Mouse (Mus musculus) liver, postnatal 0 days (tissue): ENCODE measurements around the gene Sox10. TPM values are rescaled to one million over a fixed set of nuclear protein-coding genes. Genes with fewer than 3 reads are reported as not detected.

ENCODE experiments used
- ATAC-seq: fragments of 200-750 bp; cut with Nextera tagmentation; 2 replicates; pipeline ENCODE4 v1.8.0; 2017; ENCODE audit warnings: mild to moderate bottlenecking, moderate library complexity
- DNase-seq: peaks from one replicate; pipeline ENCODE4 v3.0.0-alpha.2; 2016
- H3K27ac ChIP-seq: fragments of 300-500 bp; sonication (generic); 2 replicates; pipeline ENCODE4 v1.5.1; 2014; ENCODE audit warnings: antibody characterized with exemption, moderate library complexity, mild to moderate bottlenecking, low read depth
- H3K27me3 ChIP-seq: fragments of 300-500 bp; sonication (generic); 2 replicates; pipeline ENCODE4 v1.6.1; 2014; ENCODE audit warnings: low read length, control low read depth, mixed read lengths; ENCODE audit not compliant: insufficient read depth
- H3K36me3 ChIP-seq: fragments of 300-500 bp; sonication (generic); replicated peaks from 2 replicates; pipeline ENCODE4 v1.6.1; 2014; ENCODE audit warnings: mild to moderate bottlenecking, control low read depth, low read length, moderate library complexity, mixed read lengths; ENCODE audit not compliant: insufficient read depth
- H3K4me1 ChIP-seq: fragments of 300-500 bp; sonication (generic); 2 replicates; pipeline ENCODE4 v1.6.1; 2014; ENCODE audit warnings: antibody characterized with exemption, mild to moderate bottlenecking, control low read depth; ENCODE audit not compliant: insufficient read depth
- H3K4me2 ChIP-seq: fragments of 300-500 bp; sonication (generic); 2 replicates; pipeline ENCODE4 v1.6.1; 2014; ENCODE audit warnings: low read depth, mild to moderate bottlenecking, low read length, moderate library complexity, mixed read lengths
- H3K4me3 ChIP-seq: fragments of 300-500 bp; sonication (generic); 2 replicates; pipeline ENCODE4 v1.5.1; 2014; ENCODE audit warnings: low read depth, low read length
- H3K9ac ChIP-seq: fragments of 300-500 bp; sonication (generic); replicated peaks from 2 replicates; pipeline ENCODE4 v1.6.1; 2014; ENCODE audit warnings: mild to moderate bottlenecking, moderate library complexity
- H3K9me3 ChIP-seq: fragments of 300-500 bp; sonication (generic); 2 replicates; pipeline ENCODE4 v1.6.1; 2016; ENCODE audit warnings: mild to moderate bottlenecking, control low read depth, low read length, mixed read lengths
- CTCF ChIP-seq: sonication (generic); IDR thresholded peaks from 2 replicates; pipeline ENCODE4 v1.5.1; 2016; ENCODE audit warnings: antibody characterized with exemption, low read depth
- EP300 ChIP-seq: IDR thresholded peaks from 2 replicates; pipeline ENCODE4 v1.6.1; 2016; ENCODE audit warnings: antibody characterized with exemption, low read depth, mild to moderate bottlenecking
- WGBS: fragments of 180-500 bp; shearing (Covaris S2); extraction: QIAGEN DNeasy Blood & Tissue Kit; methylation state at CpG from one replicate; pipeline ENCODE4 v1.1.7; 2014; ENCODE audit not compliant: insufficient replicate concordance; 5-methylcytosine and 5-hydroxymethylcytosine counted together
- polyA plus RNA-seq: library from polyadenylated mRNA; unstranded; fragments of >200 nt; fragmentation: Nextera tagmentation; extraction: Ambion mirVana; gene quantifications from 2 replicates; pipeline ENCODE4 v1.2.1, GENCODE M21; 2015

The Sox10 gene
- polyA plus RNA-seq, 1 experiment from 2014 or later: 0.07 TPM

GRCm38 (mm10) chr15:79166712-79167111 lies 1.7 kb upstream of the Sox10 start:
- TF ChIP-seq EP300 (no peak), CTCF (no peak)
- 60% methylated on average over 8 of the region's 8 CpGs for WGBS
- DNase-seq: no peak
- no peak overlapping the region for H3K4me3 ChIP-seq
- no peaks in the 10 kb centered on the region; the same call in 1 of the 2 replicates for H3K4me1 ChIP-seq
- no peak overlapping the region for H3K4me2 ChIP-seq
- H3K9me3 ChIP-seq: no peaks in the 10 kb centered on the region
- no peak overlapping the region for H3K9ac ChIP-seq
- H3K27me3 ChIP-seq: peaks cover 44% of the 10 kb centered on the region
- no peak for ATAC-seq
- H3K36me3 ChIP-seq: no peaks in the 10 kb centered on the region
- H3K27ac ChIP-seq: no peak overlapping the region

- TF ChIP-seq EP300 (no peak), CTCF (no peak)
- H3K4me2 ChIP-seq: no peak overlapping the region
- H3K4me3 ChIP-seq: no peak overlapping the region
- no peak overlapping the region for H3K9ac ChIP-seq
- no peaks in the 10 kb centered on the region for H3K9me3 ChIP-seq
- WGBS: 14% methylated on average over 13 of the region's 15 CpGs
- no peak overlapping the region for H3K27ac ChIP-seq
- peaks cover 45% of the 10 kb centered on the region for H3K27me3 ChIP-seq
- H3K4me1 ChIP-seq: no peaks in the 10 kb centered on the region; the same call in 1 of the 2 replicates
- H3K36me3 ChIP-seq: no peaks in the 10 kb centered on the region
- DNase-seq (no peak), ATAC-seq (no peak)
Measured at GRCm38 (mm10) chr15:79164251-79164650, 789 bp downstream of the Sox10 start.

- peaks cover 45% of the 10 kb centered on the region for H3K27me3 ChIP-seq
- H3K9ac ChIP-seq: no peak overlapping the region
- no peak overlapping the region for H3K27ac ChIP-seq
- ATAC-seq: no peak
- H3K4me2 ChIP-seq: no peak overlapping the region
- H3K4me1 ChIP-seq: no peaks in the 10 kb centered on the region; the same call in 1 of the 2 replicates
- no peak for DNase-seq
- 47% methylated on average over 14 of the region's 14 CpGs for WGBS
- no peaks in the 10 kb centered on the region for H3K9me3 ChIP-seq
- no peaks in the 10 kb centered on the region for H3K36me3 ChIP-seq
- no peak overlapping the region for H3K4me3 ChIP-seq
- TF ChIP-seq EP300 (no peak), CTCF (peak; percentile 29)
Measured at GRCm38 (mm10) chr15:79162822-79163221, 2.2 kb downstream of the Sox10 start.

GRCm38 (mm10) chr15:79162301-79162700 lies 2.7 kb downstream of the Sox10 start:
- Histone ChIP-seq H3K4me2 (no peak overlapping the region), H3K27ac (no peak overlapping the region), H3K4me3 (no peak overlapping the region), H3K36me3 (no peaks in the 10 kb centered on the region), H3K27me3 (peaks cover 45% of the 10 kb centered on the region), H3K9ac (no peak overlapping the region), H3K4me1 (no peaks in the 10 kb centered on the region; the same call in 1 of the 2 replicates), H3K9me3 (no peaks in the 10 kb centered on the region)
- DNase-seq (no peak), ATAC-seq (no peak)
- TF ChIP-seq CTCF: no peak
- TF ChIP-seq EP300: no peak
- WGBS: 49% methylated on average over 7 of the region's 7 CpGs

DNA sequence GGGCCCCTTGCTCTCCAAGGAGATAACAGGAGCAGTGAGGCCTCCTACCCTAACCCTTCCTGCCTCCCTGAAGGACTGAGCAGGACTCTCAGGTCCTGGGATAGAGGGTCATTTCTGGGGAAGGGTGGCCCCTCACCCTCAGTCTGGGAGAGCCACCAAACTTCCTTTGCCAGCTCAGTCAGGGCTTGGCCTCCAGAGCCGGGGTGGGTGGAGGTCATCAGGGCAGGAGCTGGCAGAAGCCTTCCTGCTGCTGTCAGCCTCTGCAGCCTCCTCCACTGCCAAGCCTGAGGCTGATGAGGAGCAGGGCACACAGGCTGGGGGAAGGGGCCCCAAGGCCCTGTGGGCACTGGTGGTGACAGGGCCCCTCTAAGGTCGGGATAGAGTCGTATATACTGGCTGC lies 9.5 kb downstream of the Sox10 start:
- ATAC-seq (no peak), DNase-seq (no peak)
- H3K4me3 ChIP-seq: no peak overlapping the region
- H3K27ac ChIP-seq: no peak overlapping the region
- no peak overlapping the region for H3K9ac ChIP-seq
- TF ChIP-seq EP300 (no peak), CTCF (no peak)
- no peaks in the 10 kb centered on the region for H3K4me1 ChIP-seq
- H3K27me3 ChIP-seq: no peaks in the 10 kb centered on the region
- 24% methylated on average over 3 of the region's 3 CpGs for WGBS
- no peak overlapping the region for H3K4me2 ChIP-seq
- H3K9me3 ChIP-seq: no peaks in the 10 kb centered on the region
- H3K36me3 ChIP-seq: peaks cover 7% of the 10 kb centered on the region; the same call in 1 of the 2 replicates

GRCm38 (mm10) chr15:79152709-79153108 lies 12.3 kb downstream of the Sox10 start:
- H3K4me1 ChIP-seq: no peaks in the 10 kb centered on the region
- TF ChIP-seq CTCF (no peak), EP300 (no peak)
- WGBS: 79% methylated on average over 6 of the region's 6 CpGs
- DNase-seq (no peak), ATAC-seq (no peak)
- no peak overlapping the region for H3K9ac ChIP-seq
- H3K9me3 ChIP-seq: no peaks in the 10 kb centered on the region
- H3K27me3 ChIP-seq: no peaks in the 10 kb centered on the region
- H3K27ac ChIP-seq: no peak overlapping the region
- no peak overlapping the region for H3K4me3 ChIP-seq
- no peak overlapping the region for H3K4me2 ChIP-seq
- peaks cover 20% of the 10 kb centered on the region for H3K36me3 ChIP-seq

GRCm38 (mm10) chr15:79151881-79152280 lies 13.2 kb downstream of the Sox10 start:
- Histone ChIP-seq H3K36me3 (peaks cover 28% of the 10 kb centered on the region), H3K4me3 (no peak overlapping the region), H3K9me3 (no peaks in the 10 kb centered on the region), H3K27ac (no peak overlapping the region), H3K9ac (no peak overlapping the region), H3K4me1 (no peaks in the 10 kb centered on the region), H3K27me3 (no peaks in the 10 kb centered on the region), H3K4me2 (no peak overlapping the region)
- 79% methylated on average over 8 of the region's 8 CpGs for WGBS
- TF ChIP-seq EP300 (no peak), CTCF (no peak)
- no peak for DNase-seq
- no peak for ATAC-seq
